Mouse (Mus musculus): ENCODE results near the gene Mmp11. TPM values are rescaled to one million over a fixed set of nuclear protein-coding genes. Genes with fewer than 3 reads are reported as not detected.

Mmp11 gene
- 23.1 and 27.9 TPM in 2 replicates for polyA plus RNA-seq (2011; ENCODE audit: insufficient read depth, insufficient read length, low read depth, missing spikeins)

- Histone ChIP-seq H3K9me3 (replicated peaks; ENCODE audit: control insufficient read depth, insufficient read depth, low read length, poor library complexity, severe bottlenecking) (no peaks in the 10 kb centered on the region), H3K36me3 (ENCODE audit: control insufficient read depth, insufficient read depth, low read length, poor library complexity, severe bottlenecking) (peaks cover 12% of the 10 kb centered on the region; the same call in 1 of the 2 replicates), H3K9ac (ENCODE audit: low read depth, poor library complexity, severe bottlenecking) (peak within 1 kb of the TSS; percentile 89), H3K27ac (ENCODE audit: insufficient read depth, low read length) (peak within 1 kb of the TSS; percentile 93), H3K4me1 (ENCODE audit: control insufficient read depth, insufficient read depth, low read length) (peaks cover 7% of the 10 kb centered on the region), H3K27me3 (ENCODE audit: control insufficient read depth, insufficient read depth, low read length, poor library complexity, severe bottlenecking) (no peaks in the 10 kb centered on the region), H3K4me3 (ENCODE audit: low read depth, low read length) (peak within 1 kb of the TSS; percentile 99)
- peak; percentile 20; the same call in 1 of the 2 replicates for TF ChIP-seq EP300 (IDR thresholded peaks at IDR 0.05; ENCODE audit: insufficient read depth, low read depth, low read length)
- TF ChIP-seq CTCF (IDR thresholded peaks at IDR 0.05; ENCODE audit: low read depth, low read length): no peak
- peak; percentile 95 for TF ChIP-seq POLR2A (IDR thresholded peaks at IDR 0.05; ENCODE audit: insufficient read depth, low read length)
Measured at GRCm38 (mm10) chr10:75935680-75936541, at the start of gene Mmp11. TSS of gene Mmp11 (minus strand) at chr10:75936496.

DNA sequence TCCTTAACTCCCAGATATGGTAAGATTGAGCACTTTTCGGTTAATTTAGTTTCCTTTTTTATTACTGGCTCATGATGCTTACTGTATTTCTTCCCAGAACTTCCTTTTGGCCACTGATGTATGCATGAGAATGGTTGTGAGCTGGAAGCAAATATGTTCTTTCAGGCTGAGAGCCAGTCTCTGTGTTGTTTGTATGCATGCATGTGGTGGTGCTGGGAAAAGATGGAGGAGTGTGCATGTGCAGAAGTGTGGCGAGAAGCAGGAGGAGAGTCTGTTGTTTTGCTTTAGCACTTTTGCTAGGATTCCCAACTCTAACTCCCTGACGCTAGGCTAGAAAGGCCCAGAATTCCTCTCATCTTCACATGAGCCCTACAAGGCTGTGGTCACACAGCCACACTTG lies 43.1 kb upstream of the Mmp11 start:
- H3K4me1 ChIP-seq (ENCODE audit: control insufficient read depth, insufficient read depth, low read length): peaks cover 4% of the 10 kb centered on the region
- no peaks in the 10 kb centered on the region for H3K9me3 ChIP-seq (replicated peaks; ENCODE audit: control insufficient read depth, insufficient read depth, low read length, poor library complexity, severe bottlenecking)
- H3K36me3 ChIP-seq (ENCODE audit: control insufficient read depth, insufficient read depth, low read length, poor library complexity, severe bottlenecking): no peaks in the 10 kb centered on the region
- H3K4me3 ChIP-seq (ENCODE audit: low read depth, low read length): no peak overlapping the region
- TF ChIP-seq POLR2A (IDR thresholded peaks at IDR 0.05; ENCODE audit: insufficient read depth, low read length): no peak
- no peak for TF ChIP-seq EP300 (IDR thresholded peaks at IDR 0.05; ENCODE audit: insufficient read depth, low read depth, low read length)
- TF ChIP-seq CTCF (IDR thresholded peaks at IDR 0.05; ENCODE audit: low read depth, low read length): no peak
- H3K9ac ChIP-seq (ENCODE audit: low read depth, poor library complexity, severe bottlenecking): no peak overlapping the region
- H3K27me3 ChIP-seq (ENCODE audit: control insufficient read depth, insufficient read depth, low read length, poor library complexity, severe bottlenecking): no peaks in the 10 kb centered on the region
- H3K27ac ChIP-seq (ENCODE audit: insufficient read depth, low read length): no peak overlapping the region

GRCm38 (mm10) chr10:75978835-75979157 lies 42.5 kb upstream of the Mmp11 start:
- Histone ChIP-seq H3K27me3 (ENCODE audit: control insufficient read depth, insufficient read depth, low read length, poor library complexity, severe bottlenecking) (no peaks in the 10 kb centered on the region), H3K36me3 (ENCODE audit: control insufficient read depth, insufficient read depth, low read length, poor library complexity, severe bottlenecking) (no peaks in the 10 kb centered on the region), H3K9me3 (replicated peaks; ENCODE audit: control insufficient read depth, insufficient read depth, low read length, poor library complexity, severe bottlenecking) (no peaks in the 10 kb centered on the region), H3K9ac (ENCODE audit: low read depth, poor library complexity, severe bottlenecking) (no peak overlapping the region), H3K4me3 (ENCODE audit: low read depth, low read length) (no peak overlapping the region), H3K4me1 (ENCODE audit: control insufficient read depth, insufficient read depth, low read length) (peaks cover 4% of the 10 kb centered on the region), H3K27ac (ENCODE audit: insufficient read depth, low read length) (no peak overlapping the region)
- no peak for TF ChIP-seq POLR2A (IDR thresholded peaks at IDR 0.05; ENCODE audit: insufficient read depth, low read length)
- no peak for TF ChIP-seq CTCF (IDR thresholded peaks at IDR 0.05; ENCODE audit: low read depth, low read length)
- no peak for TF ChIP-seq EP300 (IDR thresholded peaks at IDR 0.05; ENCODE audit: insufficient read depth, low read depth, low read length)

- Histone ChIP-seq H3K36me3 (ENCODE audit: control insufficient read depth, insufficient read depth, low read length, poor library complexity, severe bottlenecking) (no peaks in the 10 kb centered on the region), H3K4me1 (ENCODE audit: control insufficient read depth, insufficient read depth, low read length) (peaks cover 4% of the 10 kb centered on the region), H3K4me3 (ENCODE audit: low read depth, low read length) (no peak overlapping the region), H3K9ac (ENCODE audit: low read depth, poor library complexity, severe bottlenecking) (no peak overlapping the region), H3K9me3 (replicated peaks; ENCODE audit: control insufficient read depth, insufficient read depth, low read length, poor library complexity, severe bottlenecking) (no peaks in the 10 kb centered on the region), H3K27me3 (ENCODE audit: control insufficient read depth, insufficient read depth, low read length, poor library complexity, severe bottlenecking) (no peaks in the 10 kb centered on the region), H3K27ac (ENCODE audit: insufficient read depth, low read length) (no peak overlapping the region)
- no peak for TF ChIP-seq EP300 (IDR thresholded peaks at IDR 0.05; ENCODE audit: insufficient read depth, low read depth, low read length)
Measured at GRCm38 (mm10) chr10:75978119-75978834, 42.0 kb upstream of the Mmp11 start.

DNA sequence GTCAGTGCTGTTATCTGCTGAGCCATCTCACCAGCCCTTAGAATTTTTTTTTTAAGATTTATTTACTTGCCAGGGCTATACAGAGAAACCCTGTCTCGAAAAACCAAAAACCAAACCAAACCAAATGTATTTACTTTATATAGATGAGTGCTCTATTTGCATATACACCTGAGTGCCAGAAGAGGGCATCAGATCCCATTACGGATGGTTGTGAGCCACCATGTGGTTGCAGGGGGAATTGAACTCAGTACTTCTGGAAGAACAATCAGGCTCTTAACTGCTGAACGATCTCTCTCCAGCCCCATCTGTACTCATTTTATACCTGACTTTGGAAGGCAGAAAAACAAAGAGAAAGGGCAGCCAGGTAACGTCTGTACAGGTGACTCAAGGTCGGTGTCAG lies 38.9 kb upstream of the Mmp11 start:
- peak; percentile 62 for TF ChIP-seq CTCF (IDR thresholded peaks at IDR 0.05; ENCODE audit: low read depth, low read length)
- no peak for TF ChIP-seq POLR2A (IDR thresholded peaks at IDR 0.05; ENCODE audit: insufficient read depth, low read length)
- Histone ChIP-seq H3K4me3 (ENCODE audit: low read depth, low read length) (no peak overlapping the region), H3K27me3 (ENCODE audit: control insufficient read depth, insufficient read depth, low read length, poor library complexity, severe bottlenecking) (no peaks in the 10 kb centered on the region), H3K9ac (ENCODE audit: low read depth, poor library complexity, severe bottlenecking) (no peak overlapping the region), H3K36me3 (ENCODE audit: control insufficient read depth, insufficient read depth, low read length, poor library complexity, severe bottlenecking) (no peaks in the 10 kb centered on the region), H3K4me1 (ENCODE audit: control insufficient read depth, insufficient read depth, low read length) (peaks cover 4% of the 10 kb centered on the region), H3K27ac (ENCODE audit: insufficient read depth, low read length) (no peak overlapping the region), H3K9me3 (replicated peaks; ENCODE audit: control insufficient read depth, insufficient read depth, low read length, poor library complexity, severe bottlenecking) (no peaks in the 10 kb centered on the region)

- H3K9me3 ChIP-seq (replicated peaks; ENCODE audit: control insufficient read depth, insufficient read depth, low read length, poor library complexity, severe bottlenecking): no peaks in the 10 kb centered on the region
- peaks cover 6% of the 10 kb centered on the region for H3K4me1 ChIP-seq (ENCODE audit: control insufficient read depth, insufficient read depth, low read length)
- no peak overlapping the region for H3K9ac ChIP-seq (ENCODE audit: low read depth, poor library complexity, severe bottlenecking)
- H3K36me3 ChIP-seq (ENCODE audit: control insufficient read depth, insufficient read depth, low read length, poor library complexity, severe bottlenecking): no peaks in the 10 kb centered on the region
- H3K27ac ChIP-seq (ENCODE audit: insufficient read depth, low read length): no peak overlapping the region
- TF ChIP-seq POLR2A (IDR thresholded peaks at IDR 0.05; ENCODE audit: insufficient read depth, low read length): no peak
- no peak for TF ChIP-seq CTCF (IDR thresholded peaks at IDR 0.05; ENCODE audit: low read depth, low read length)
- TF ChIP-seq EP300 (IDR thresholded peaks at IDR 0.05; ENCODE audit: insufficient read depth, low read depth, low read length): no peak
- no peak overlapping the region for H3K4me3 ChIP-seq (ENCODE audit: low read depth, low read length)
- no peaks in the 10 kb centered on the region for H3K27me3 ChIP-seq (ENCODE audit: control insufficient read depth, insufficient read depth, low read length, poor library complexity, severe bottlenecking)
Measured at GRCm38 (mm10) chr10:75973846-75974245, 37.5 kb upstream of the Mmp11 start.
